Mouse (Mus musculus) heart, embryonic 16.5 days (tissue): ENCODE results near the gene Tpi1. TPM values are rescaled to one million over a fixed set of nuclear protein-coding genes. Genes with fewer than 3 reads are reported as not detected.
A peak's percentile ranks its signal among the peaks of the same experiment; 100 is the strongest.
"Not testable (repeated sequence)": the region's sequence is repeated elsewhere in the genome, so short reads cannot be mapped to it uniquely, and the experiment has no call there.

Experiments used
- ATAC-seq: fragments of 200-750 bp; cut with Nextera tagmentation; replicated peaks from 2 replicates; pipeline ENCODE4 v1.8.0; 2017; ENCODE audit warnings: moderate number of reproducible peaks; ENCODE audit not compliant: insufficient read depth, low FRiP score; ENCODE audit errors: extremely low read depth
- H3K27ac ChIP-seq: fragments of 300-500 bp; sonication (generic); 2 replicates; pipeline ENCODE4 v1.5.1; 2014; ENCODE audit warnings: mild to moderate bottlenecking, low read length, control low read depth, moderate library complexity
- H3K27me3 ChIP-seq: fragments of 300-500 bp; sonication (generic); 2 replicates; pipeline ENCODE4 v1.6.1; 2014; ENCODE audit warnings: low read length, mixed read lengths; ENCODE audit not compliant: control insufficient read depth, insufficient read depth
- H3K36me3 ChIP-seq: fragments of 300-500 bp; sonication (generic); 2 replicates; pipeline ENCODE4 v1.6.1; 2014; ENCODE audit not compliant: control insufficient read depth, insufficient read depth
- H3K4me1 ChIP-seq: fragments of 300-500 bp; sonication (generic); 2 replicates; pipeline ENCODE4 v1.6.1; 2014; ENCODE audit warnings: low read length, mixed read lengths; ENCODE audit not compliant: control insufficient read depth, insufficient read depth
- H3K4me2 ChIP-seq: fragments of 300-500 bp; sonication (generic); 2 replicates; pipeline ENCODE4 v1.6.1; 2014; ENCODE audit warnings: low read depth, mild to moderate bottlenecking, control low read depth, low read length
- H3K4me3 ChIP-seq: fragments of 300-500 bp; sonication (generic); 2 replicates; pipeline ENCODE4 v1.5.1; 2014; ENCODE audit warnings: mild to moderate bottlenecking, control low read depth, low read length
- H3K9ac ChIP-seq: fragments of 300-500 bp; sonication (generic); 2 replicates; pipeline ENCODE4 v1.6.1; 2014; ENCODE audit warnings: low read length, control low read depth
- H3K9me3 ChIP-seq: fragments of 300-500 bp; sonication (generic); replicated peaks from 2 replicates; pipeline ENCODE4 v1.6.1; 2016; ENCODE audit warnings: low read length; ENCODE audit not compliant: control insufficient read depth
- WGBS: fragments of 180-500 bp; shearing (Covaris S2); extraction: QIAGEN DNeasy Blood & Tissue Kit; methylation state at CpG from one replicate; pipeline ENCODE4 v1.1.7; 2014; 5-methylcytosine and 5-hydroxymethylcytosine counted together
- polyA plus RNA-seq: library from polyadenylated mRNA; unstranded; fragments of >200 nt; fragmentation: Nextera tagmentation; extraction: Ambion mirVana; gene quantifications from 2 replicates; pipeline ENCODE4 v1.2.1, GENCODE M21; 2015

Gene Tpi1
- polyA plus RNA-seq, 1 experiment from 2014 or later = 1,576 TPM

- WGBS = 13% methylated on average over 9 of the region's 9 CpGs
- Histone ChIP-seq H3K27ac (peak overlapping the region; percentile 99), H3K36me3 (peaks cover 34% of the 10 kb centered on the region), H3K4me2 (peak overlapping the region; percentile 90), H3K4me3 (peak overlapping the region; percentile 89), H3K9ac (peak overlapping the region; percentile 97), H3K4me1 (peaks cover 46% of the 10 kb centered on the region), H3K9me3 (no peaks in the 10 kb centered on the region), H3K27me3 (no peaks in the 10 kb centered on the region)
- ATAC-seq = no peak
Observed at GRCm38 (mm10) chr6:124812848-124813247, 1.2 kb downstream of the Tpi1 start.

GRCm38 (mm10) chr6:124811701-124812560 lies 2.2 kb downstream of the Tpi1 start:
- 69% methylated on average over 24 of the region's 24 CpGs for whole genome bisulfite sequencing
- H3K27me3 ChIP-seq = no peaks in the 10 kb centered on the region
- peak overlapping the region; percentile 99 for H3K27ac ChIP-seq
- ATAC-seq = no peak
- peak overlapping the region; percentile 90 for H3K4me2 ChIP-seq
- H3K9ac ChIP-seq = peak overlapping the region; percentile 97
- no peaks in the 10 kb centered on the region for H3K9me3 ChIP-seq
- H3K4me1 ChIP-seq = peaks cover 52% of the 10 kb centered on the region
- peaks cover 25% of the 10 kb centered on the region for H3K36me3 ChIP-seq
- peak overlapping the region; percentile 89 for H3K4me3 ChIP-seq

GRCm38 (mm10) chr6:124811403-124811665 lies 2.8 kb downstream of the Tpi1 start:
- 72% methylated on average over 4 of the region's 4 CpGs for WGBS

GRCm38 (mm10) chr6:124810566-124811402 lies 3.3 kb downstream of the Tpi1 start:
- H3K9ac ChIP-seq, H3K4me3 ChIP-seq, H3K27me3 ChIP-seq, H3K27ac ChIP-seq, ATAC-seq, H3K4me2 ChIP-seq, H3K9me3 ChIP-seq: not testable (repeated sequence)
- H3K36me3 ChIP-seq = peaks cover 18% of the 10 kb centered on the region
- peaks cover 62% of the 10 kb centered on the region for H3K4me1 ChIP-seq
- WGBS = 73% methylated on average over 11 of the region's 11 CpGs

More at GRCm38 (mm10) chr6:124811403-124811665, 2.8 kb downstream of the Tpi1 start:
- H3K36me3 ChIP-seq = peaks cover 19% of the 10 kb centered on the region
- H3K27me3 ChIP-seq = no peaks in the 10 kb centered on the region
- no peak for ATAC-seq
- H3K9me3 ChIP-seq = no peaks in the 10 kb centered on the region
- H3K4me3 ChIP-seq = no peak overlapping the region
- peaks cover 56% of the 10 kb centered on the region for H3K4me1 ChIP-seq
- peak overlapping the region; percentile 14; the same call in 1 of the 2 replicates for H3K27ac ChIP-seq
- peak overlapping the region; percentile 5; the same call in 1 of the 2 replicates for H3K9ac ChIP-seq
- H3K4me2 ChIP-seq = no peak overlapping the region

GRCm38 (mm10) chr6:124809775-124810538 lies 4.1 kb downstream of the Tpi1 start:
- 41% methylated on average over 14 of the region's 14 CpGs for WGBS
- Histone ChIP-seq H3K4me2 (peak overlapping the region; percentile 100), H3K9me3 (no peaks in the 10 kb centered on the region), H3K36me3 (peaks cover 18% of the 10 kb centered on the region), H3K9ac (peak overlapping the region; percentile 92), H3K4me3 (peak overlapping the region; percentile 79), H3K27me3 (no peaks in the 10 kb centered on the region), H3K27ac (peak overlapping the region; percentile 92), H3K4me1 (peaks cover 65% of the 10 kb centered on the region)
- no peak for ATAC-seq

GRCm38 (mm10) chr6:124809052-124809774 lies 4.9 kb downstream of the Tpi1 start:
- no peaks in the 10 kb centered on the region for H3K9me3 ChIP-seq
- under 1% methylated on average over 35 of the region's 35 CpGs for WGBS
- H3K27ac ChIP-seq = peak overlapping the region; percentile 92
- H3K27me3 ChIP-seq = no peaks in the 10 kb centered on the region
- peak overlapping the region; percentile 100 for H3K4me2 ChIP-seq
- H3K9ac ChIP-seq = peak overlapping the region; percentile 92
- peaks cover 59% of the 10 kb centered on the region for H3K4me1 ChIP-seq
- H3K4me3 ChIP-seq = peak overlapping the region; percentile 79
- ATAC-seq = 0 out of 2 replicates have a peak, but pooled peaks have one; percentile 20
- H3K36me3 ChIP-seq = peaks cover 18% of the 10 kb centered on the region

GRCm38 (mm10) chr6:124808358-124809012 lies 5.6 kb downstream of the Tpi1 start, which contains the start of gene Spsb2:
TSS of gene Spsb2 (plus strand) at chr6:124808661.
- peaks cover 59% of the 10 kb centered on the region for H3K4me1 ChIP-seq
- H3K9ac ChIP-seq = peak within 1 kb of the TSS; percentile 92
- WGBS = 4% methylated on average over 29 of the region's 29 CpGs
- peak; percentile 43 for ATAC-seq
- H3K4me3 ChIP-seq = peak within 1 kb of the TSS; percentile 79
- H3K9me3 ChIP-seq = no peaks in the 10 kb centered on the region
- peaks cover 18% of the 10 kb centered on the region for H3K36me3 ChIP-seq
- H3K27me3 ChIP-seq = no peaks in the 10 kb centered on the region
- H3K4me2 ChIP-seq = peak within 1 kb of the TSS; percentile 100
- peak within 1 kb of the TSS; percentile 92 for H3K27ac ChIP-seq

GRCm38 (mm10) chr6:124807986-124808357 lies 6.1 kb downstream of the Tpi1 start:
- Histone ChIP-seq H3K27ac (peak overlapping the region; percentile 92), H3K4me1 (peaks cover 58% of the 10 kb centered on the region), H3K36me3 (peaks cover 18% of the 10 kb centered on the region), H3K9me3 (no peaks in the 10 kb centered on the region), H3K4me2 (peak overlapping the region; percentile 100), H3K4me3 (peak overlapping the region; percentile 79), H3K27me3 (no peaks in the 10 kb centered on the region), H3K9ac (peak overlapping the region; percentile 92)
- WGBS = 65% methylated on average over 6 of the region's 6 CpGs
- no peak for ATAC-seq
